Mouse (Mus musculus): ENCODE measurements around the gene Grm4. TPM values are rescaled to one million over a fixed set of nuclear protein-coding genes. Genes with fewer than 3 reads are reported as not detected.
A peak's percentile ranks its signal among the peaks of the same experiment; 100 is the strongest.

Grm4 gene
- polyA plus RNA-seq, 1 experiment, result 0.81 TPM

- peak; percentile 83 for TF ChIP-seq POLR2A (IDR thresholded peaks at IDR 0.05; ENCODE audit: control insufficient read depth, low read depth, low read length)
- no peak for TF ChIP-seq CTCF (IDR thresholded peaks at IDR 0.05; ENCODE audit: control insufficient read depth, insufficient read depth, insufficient replicate concordance, low read depth, low read length)
- Histone ChIP-seq H3K36me3 (ENCODE audit: control insufficient read depth, insufficient read depth, low read length) (no peaks in the 10 kb centered on the region; the same call in 1 of the 2 replicates), H3K27me3 (ENCODE audit: control insufficient read depth, insufficient read depth, low read length) (no peaks in the 10 kb centered on the region), H3K27ac (ENCODE audit: control insufficient read depth, insufficient read depth, low read depth, low read length) (peak within 1 kb of the TSS; percentile 79), H3K4me1 (ENCODE audit: control insufficient read depth, insufficient read depth, low read length) (peaks cover 23% of the 10 kb centered on the region), H3K4me3 (ENCODE audit: control insufficient read depth, low read depth, low read length) (peak within 1 kb of the TSS; percentile 82)
These were observed 35.3 kb upstream of the Grm4 start, which contains the start of gene Hmga1 for GRCm38 (mm10) chr17:27556315-27557011. Gene Hmga1 (plus strand): TSS chr17:27556497.

- H3K27me3 ChIP-seq (ENCODE audit: control insufficient read depth, insufficient read depth, low read length), result no peaks in the 10 kb centered on the region
- peak overlapping the region; percentile 82 for H3K4me3 ChIP-seq (ENCODE audit: control insufficient read depth, low read depth, low read length)
- no peak for TF ChIP-seq POLR2A (IDR thresholded peaks at IDR 0.05; ENCODE audit: control insufficient read depth, low read depth, low read length)
- no peak for TF ChIP-seq CTCF (IDR thresholded peaks at IDR 0.05; ENCODE audit: control insufficient read depth, insufficient read depth, insufficient replicate concordance, low read depth, low read length)
- peak overlapping the region; percentile 79 for H3K27ac ChIP-seq (ENCODE audit: control insufficient read depth, insufficient read depth, low read depth, low read length)
- H3K36me3 ChIP-seq (ENCODE audit: control insufficient read depth, insufficient read depth, low read length), result no peaks in the 10 kb centered on the region; the same call in 1 of the 2 replicates
- peaks cover 23% of the 10 kb centered on the region for H3K4me1 ChIP-seq (ENCODE audit: control insufficient read depth, insufficient read depth, low read length)
These were observed 34.4 kb upstream of the Grm4 start for GRCm38 (mm10) chr17:27555512-27556172.

GRCm38 (mm10) chr17:27555075-27555511, 33.9 kb upstream of the Grm4 start:
- H3K4me3 ChIP-seq (ENCODE audit: control insufficient read depth, low read depth, low read length), result peak overlapping the region; percentile 82
- peak overlapping the region; percentile 95 for H3K27ac ChIP-seq (ENCODE audit: control insufficient read depth, insufficient read depth, low read depth, low read length)
- H3K4me1 ChIP-seq (ENCODE audit: control insufficient read depth, insufficient read depth, low read length), result peaks cover 23% of the 10 kb centered on the region
- H3K27me3 ChIP-seq (ENCODE audit: control insufficient read depth, insufficient read depth, low read length), result no peaks in the 10 kb centered on the region
- H3K36me3 ChIP-seq (ENCODE audit: control insufficient read depth, insufficient read depth, low read length), result no peaks in the 10 kb centered on the region; the same call in 1 of the 2 replicates
- TF ChIP-seq POLR2A (IDR thresholded peaks at IDR 0.05; ENCODE audit: control insufficient read depth, low read depth, low read length) (peak; percentile 30; the same call in 1 of the 2 replicates), CTCF (IDR thresholded peaks at IDR 0.05; ENCODE audit: control insufficient read depth, insufficient read depth, insufficient replicate concordance, low read depth, low read length) (no peak)

- H3K4me3 ChIP-seq (ENCODE audit: control insufficient read depth, low read depth, low read length), result peak overlapping the region; percentile 82
- H3K27me3 ChIP-seq (ENCODE audit: control insufficient read depth, insufficient read depth, low read length), result no peaks in the 10 kb centered on the region
- peaks cover 23% of the 10 kb centered on the region for H3K4me1 ChIP-seq (ENCODE audit: control insufficient read depth, insufficient read depth, low read length)
- H3K36me3 ChIP-seq (ENCODE audit: control insufficient read depth, insufficient read depth, low read length), result no peaks in the 10 kb centered on the region
- H3K27ac ChIP-seq (ENCODE audit: control insufficient read depth, insufficient read depth, low read depth, low read length), result peak overlapping the region; percentile 95
- TF ChIP-seq POLR2A (IDR thresholded peaks at IDR 0.05; ENCODE audit: control insufficient read depth, low read depth, low read length) (no peak; the same call in 1 of the 2 replicates), CTCF (IDR thresholded peaks at IDR 0.05; ENCODE audit: control insufficient read depth, insufficient read depth, insufficient replicate concordance, low read depth, low read length) (no peak)
These were observed 33.1 kb upstream of the Grm4 start for GRCm38 (mm10) chr17:27554062-27554960.

- no peaks in the 10 kb centered on the region for H3K36me3 ChIP-seq (ENCODE audit: control insufficient read depth, insufficient read depth, low read length)
- H3K4me3 ChIP-seq (ENCODE audit: control insufficient read depth, low read depth, low read length), result no peak overlapping the region
- TF ChIP-seq POLR2A (IDR thresholded peaks at IDR 0.05; ENCODE audit: control insufficient read depth, low read depth, low read length) (no peak; the same call in 1 of the 2 replicates), CTCF (IDR thresholded peaks at IDR 0.05; ENCODE audit: control insufficient read depth, insufficient read depth, insufficient replicate concordance, low read depth, low read length) (no peak)
- no peaks in the 10 kb centered on the region for H3K27me3 ChIP-seq (ENCODE audit: control insufficient read depth, insufficient read depth, low read length)
- peaks cover 11% of the 10 kb centered on the region for H3K4me1 ChIP-seq (ENCODE audit: control insufficient read depth, insufficient read depth, low read length)
- no peak overlapping the region for H3K27ac ChIP-seq (ENCODE audit: control insufficient read depth, insufficient read depth, low read depth, low read length)
These were observed 31.3 kb upstream of the Grm4 start for GRCm38 (mm10) chr17:27552215-27553201.

- Histone ChIP-seq H3K27me3 (ENCODE audit: control insufficient read depth, insufficient read depth, low read length) (no peaks in the 10 kb centered on the region), H3K4me1 (ENCODE audit: control insufficient read depth, insufficient read depth, low read length) (peaks cover 10% of the 10 kb centered on the region), H3K36me3 (ENCODE audit: control insufficient read depth, insufficient read depth, low read length) (no peaks in the 10 kb centered on the region), H3K4me3 (ENCODE audit: control insufficient read depth, low read depth, low read length) (no peak overlapping the region), H3K27ac (ENCODE audit: control insufficient read depth, insufficient read depth, low read depth, low read length) (no peak overlapping the region)
- no peak for TF ChIP-seq POLR2A (IDR thresholded peaks at IDR 0.05; ENCODE audit: control insufficient read depth, low read depth, low read length)
- TF ChIP-seq CTCF (IDR thresholded peaks at IDR 0.05; ENCODE audit: control insufficient read depth, insufficient read depth, insufficient replicate concordance, low read depth, low read length), result no peak
These were observed 30.3 kb upstream of the Grm4 start for GRCm38 (mm10) chr17:27551393-27551940.
